Mouse (Mus musculus): ENCODE results near the gene Tmem245. TPM values are rescaled to one million over a fixed set of nuclear protein-coding genes. Genes with fewer than 3 reads are reported as not detected.

Gene Tmem245
- polyA plus RNA-seq, 1 experiment from 2014 or later, result 9.9 TPM

GRCm38 (mm10) chr4:56856371-56856949, 90.8 kb downstream of the Tmem245 start:
- no peak for ATAC-seq
- WGBS, result 86% methylated on average over 8 of the region's 8 CpGs
- no peaks in the 10 kb centered on the region for H3K36me3 ChIP-seq
- H3K4me3 ChIP-seq (replicated peaks), result no peak overlapping the region
- H3K4me1 ChIP-seq (replicated peaks), result no peaks in the 10 kb centered on the region
- no peak overlapping the region for H3K9ac ChIP-seq
- H3K9me3 ChIP-seq, result no peaks in the 10 kb centered on the region
- no peak overlapping the region for H3K4me2 ChIP-seq (replicated peaks)
- no peak overlapping the region for H3K27ac ChIP-seq
- H3K27me3 ChIP-seq (replicated peaks), result no peaks in the 10 kb centered on the region

GRCm38 (mm10) chr4:56855935-56856334, 91.3 kb downstream of the Tmem245 start:
- no peak for ATAC-seq

GRCm38 (mm10) chr4:56850724-56851123, 96.5 kb downstream of the Tmem245 start:
- H3K4me1 ChIP-seq (replicated peaks), result peaks cover 6% of the 10 kb centered on the region; the same call in 1 of the 2 replicates
- no peaks in the 10 kb centered on the region for H3K27me3 ChIP-seq (replicated peaks)
- no peak overlapping the region for H3K4me2 ChIP-seq (replicated peaks)
- H3K4me3 ChIP-seq (replicated peaks), result no peak overlapping the region
- no peak overlapping the region for H3K27ac ChIP-seq
- H3K9me3 ChIP-seq, result no peaks in the 10 kb centered on the region
- H3K9ac ChIP-seq, result no peak overlapping the region
- 0 out of 2 replicates have a peak, but pooled peaks cover 3% of the 10 kb centered on the region for H3K36me3 ChIP-seq
- 20% methylated on average over 6 of the region's 6 CpGs for WGBS
- no peak; the same call in 1 of the 2 replicates for ATAC-seq

More at GRCm38 (mm10) chr4:56855935-56856334, 91.3 kb downstream of the Tmem245 start:
- H3K9me3 ChIP-seq, result no peaks in the 10 kb centered on the region
- no peaks in the 10 kb centered on the region for H3K36me3 ChIP-seq
- no peaks in the 10 kb centered on the region for H3K27me3 ChIP-seq (replicated peaks)
- no peak overlapping the region for H3K4me3 ChIP-seq (replicated peaks)
- no peak overlapping the region for H3K9ac ChIP-seq
- H3K4me1 ChIP-seq (replicated peaks), result no peaks in the 10 kb centered on the region
- H3K4me2 ChIP-seq (replicated peaks), result no peak overlapping the region
- 91% methylated on average over 5 of the region's 5 CpGs for WGBS
- no peak overlapping the region for H3K27ac ChIP-seq

- 87% methylated on average over 6 of the region's 6 CpGs for WGBS
- Histone ChIP-seq H3K4me1 (replicated peaks) (peaks cover 6% of the 10 kb centered on the region; the same call in 1 of the 2 replicates), H3K9ac (no peak overlapping the region), H3K36me3 (0 out of 2 replicates have a peak, but pooled peaks cover 8% of the 10 kb centered on the region), H3K27ac (no peak overlapping the region), H3K27me3 (replicated peaks) (no peaks in the 10 kb centered on the region), H3K4me2 (replicated peaks) (no peak overlapping the region), H3K9me3 (no peaks in the 10 kb centered on the region), H3K4me3 (replicated peaks) (no peak overlapping the region)
- ATAC-seq, result no peak
These were observed 99.2 kb downstream of the Tmem245 start for GRCm38 (mm10) chr4:56848044-56848443.

- Histone ChIP-seq H3K4me3 (replicated peaks) (no peak overlapping the region), H3K36me3 (0 out of 2 replicates have a peak, but pooled peaks cover 8% of the 10 kb centered on the region), H3K9me3 (no peaks in the 10 kb centered on the region), H3K27me3 (replicated peaks) (no peaks in the 10 kb centered on the region), H3K9ac (no peak overlapping the region), H3K4me2 (replicated peaks) (no peak overlapping the region), H3K27ac (no peak overlapping the region), H3K4me1 (replicated peaks) (peaks cover 6% of the 10 kb centered on the region; the same call in 1 of the 2 replicates)
- WGBS, result 89% methylated on average over 3 of the region's 3 CpGs
- no peak for ATAC-seq
These were observed 99.8 kb downstream of the Tmem245 start for GRCm38 (mm10) chr4:56847400-56847799.

GRCm38 (mm10) chr4:56845896-56846533, 101.2 kb downstream of the Tmem245 start:
- no peak overlapping the region for H3K27ac ChIP-seq
- H3K4me3 ChIP-seq (replicated peaks), result no peak overlapping the region
- no peaks in the 10 kb centered on the region for H3K9me3 ChIP-seq
- no peaks in the 10 kb centered on the region for H3K27me3 ChIP-seq (replicated peaks)
- peaks cover 6% of the 10 kb centered on the region; the same call in 1 of the 2 replicates for H3K4me1 ChIP-seq (replicated peaks)
- ATAC-seq, result peak; percentile 72
- H3K36me3 ChIP-seq, result 0 out of 2 replicates have a peak, but pooled peaks cover 8% of the 10 kb centered on the region
- WGBS, result 59% methylated on average over 12 of the region's 12 CpGs
- H3K9ac ChIP-seq, result no peak overlapping the region
- no peak overlapping the region for H3K4me2 ChIP-seq (replicated peaks)

- H3K27me3 ChIP-seq (replicated peaks), result no peaks in the 10 kb centered on the region
- 93% methylated on average over 4 of the region's 4 CpGs for WGBS
These were observed 102.3 kb downstream of the Tmem245 start for GRCm38 (mm10) chr4:56844911-56845310.

GRCm38 (mm10) chr4:56843963-56844362, 103.3 kb downstream of the Tmem245 start:
- H3K27me3 ChIP-seq (replicated peaks), result no peaks in the 10 kb centered on the region
- no peak overlapping the region for H3K27ac ChIP-seq
- 92% methylated on average over 2 of the region's 2 CpGs for WGBS
- no peak overlapping the region for H3K9ac ChIP-seq
- H3K9me3 ChIP-seq, result no peaks in the 10 kb centered on the region
- no peak overlapping the region for H3K4me3 ChIP-seq (replicated peaks)
- ATAC-seq, result no peak
- H3K4me2 ChIP-seq (replicated peaks), result no peak overlapping the region
- 0 out of 2 replicates have a peak, but pooled peaks cover 3% of the 10 kb centered on the region for H3K4me1 ChIP-seq (replicated peaks)
- 0 out of 2 replicates have a peak, but pooled peaks cover 8% of the 10 kb centered on the region for H3K36me3 ChIP-seq

More at GRCm38 (mm10) chr4:56844911-56845310, 102.3 kb downstream of the Tmem245 start:
- Histone ChIP-seq H3K9ac (no peak overlapping the region), H3K9me3 (no peaks in the 10 kb centered on the region), H3K27ac (no peak overlapping the region), H3K36me3 (0 out of 2 replicates have a peak, but pooled peaks cover 8% of the 10 kb centered on the region), H3K4me3 (replicated peaks) (no peak overlapping the region), H3K4me2 (replicated peaks) (no peak overlapping the region), H3K4me1 (replicated peaks) (0 out of 2 replicates have a peak, but pooled peaks cover 3% of the 10 kb centered on the region)
- no peak for ATAC-seq

- no peak overlapping the region for H3K9ac ChIP-seq
- 76% methylated on average over 7 of the region's 7 CpGs for WGBS
- H3K4me1 ChIP-seq (replicated peaks), result 0 out of 2 replicates have a peak, but pooled peaks cover 3% of the 10 kb centered on the region
- H3K9me3 ChIP-seq, result no peaks in the 10 kb centered on the region
- no peak overlapping the region for H3K4me3 ChIP-seq (replicated peaks)
- no peak overlapping the region for H3K4me2 ChIP-seq (replicated peaks)
- ATAC-seq, result no peak
- H3K36me3 ChIP-seq, result 0 out of 2 replicates have a peak, but pooled peaks cover 6% of the 10 kb centered on the region
- no peak overlapping the region for H3K27ac ChIP-seq
- H3K27me3 ChIP-seq (replicated peaks), result no peaks in the 10 kb centered on the region
These were observed 104.7 kb downstream of the Tmem245 start for GRCm38 (mm10) chr4:56842501-56842900.

- ATAC-seq, result no peak
- H3K36me3 ChIP-seq, result 0 out of 2 replicates have a peak, but pooled peaks cover 5% of the 10 kb centered on the region
- no peak overlapping the region for H3K4me3 ChIP-seq (replicated peaks)
- H3K27me3 ChIP-seq (replicated peaks), result no peaks in the 10 kb centered on the region
- no peak overlapping the region for H3K4me2 ChIP-seq (replicated peaks)
- H3K9me3 ChIP-seq, result no peaks in the 10 kb centered on the region
- H3K9ac ChIP-seq, result no peak overlapping the region
- no peak overlapping the region for H3K27ac ChIP-seq
- WGBS, result 56% methylated on average over 3 of the region's 3 CpGs
- no peaks in the 10 kb centered on the region for H3K4me1 ChIP-seq (replicated peaks)
These were observed 106.9 kb downstream of the Tmem245 start for GRCm38 (mm10) chr4:56840297-56840696.

- Histone ChIP-seq H3K27ac (no peak overlapping the region), H3K4me2 (replicated peaks) (no peak overlapping the region), H3K36me3 (peaks cover 4% of the 10 kb centered on the region; the same call in 1 of the 2 replicates), H3K27me3 (replicated peaks) (no peaks in the 10 kb centered on the region), H3K4me1 (replicated peaks) (no peaks in the 10 kb centered on the region), H3K9ac (no peak overlapping the region), H3K4me3 (replicated peaks) (no peak overlapping the region), H3K9me3 (no peaks in the 10 kb centered on the region)
- no peak for ATAC-seq
- 70% methylated on average over 6 of the region's 6 CpGs for WGBS
These were observed 109.6 kb downstream of the Tmem245 start for GRCm38 (mm10) chr4:56837661-56838060.

GRCm38 (mm10) chr4:56831998-56832397, 115.2 kb downstream of the Tmem245 start:
- no peak overlapping the region for H3K27ac ChIP-seq
- no peaks in the 10 kb centered on the region for H3K4me1 ChIP-seq (replicated peaks)
- WGBS, result 85% methylated on average over 7 of the region's 7 CpGs
- H3K9ac ChIP-seq, result no peak overlapping the region
- no peak overlapping the region for H3K4me3 ChIP-seq (replicated peaks)
- ATAC-seq, result no peak
- peaks cover 4% of the 10 kb centered on the region; the same call in 1 of the 2 replicates for H3K36me3 ChIP-seq
- no peaks in the 10 kb centered on the region for H3K27me3 ChIP-seq (replicated peaks)
- H3K9me3 ChIP-seq, result no peaks in the 10 kb centered on the region
- H3K4me2 ChIP-seq (replicated peaks), result no peak overlapping the region

All from intestine, embryonic 15.5 days (tissue).